Mouse (Mus musculus): ENCODE data around the gene Tmub1.

Gene Tmub1

DNA sequence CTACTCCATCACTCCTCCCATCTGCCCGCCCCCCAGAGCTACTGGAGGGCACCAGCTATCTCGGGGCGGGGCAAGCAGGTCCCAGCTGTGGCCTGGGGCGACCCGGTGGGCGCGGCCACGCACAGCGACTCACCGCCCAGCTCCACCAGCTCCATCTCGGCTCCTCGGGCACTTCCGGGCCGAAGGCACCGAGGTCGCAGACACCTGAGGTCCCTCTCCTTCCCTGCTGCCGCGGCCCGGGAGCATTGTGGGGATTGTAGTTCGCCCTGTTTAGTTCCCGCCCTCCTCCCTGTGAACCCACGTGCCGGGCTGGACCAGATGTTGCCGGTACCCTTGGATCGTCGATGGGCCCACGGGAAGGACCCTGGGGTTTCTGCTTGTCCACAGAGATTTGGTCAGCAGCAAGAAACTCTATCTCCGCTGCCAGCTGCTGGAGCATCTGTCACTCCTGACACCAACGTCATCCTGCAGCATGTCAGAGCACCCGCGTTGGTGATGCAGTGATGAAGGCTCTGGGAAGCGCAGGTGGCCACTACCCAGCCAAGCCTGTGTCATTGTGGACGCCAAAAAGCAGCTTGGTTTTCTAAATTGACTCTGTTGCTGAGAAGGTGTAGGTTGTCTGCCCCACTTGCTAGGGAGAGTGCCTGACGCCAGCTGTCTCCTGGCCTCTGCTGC, at the start of gene Tmub1:
Tmub1 (minus strand) TSS at position 231 of the 675 bp plus-strand sequence.
- peak; percentile 73 for DNase-seq (ENCODE audit: low read depth, low spot score)

DNA sequence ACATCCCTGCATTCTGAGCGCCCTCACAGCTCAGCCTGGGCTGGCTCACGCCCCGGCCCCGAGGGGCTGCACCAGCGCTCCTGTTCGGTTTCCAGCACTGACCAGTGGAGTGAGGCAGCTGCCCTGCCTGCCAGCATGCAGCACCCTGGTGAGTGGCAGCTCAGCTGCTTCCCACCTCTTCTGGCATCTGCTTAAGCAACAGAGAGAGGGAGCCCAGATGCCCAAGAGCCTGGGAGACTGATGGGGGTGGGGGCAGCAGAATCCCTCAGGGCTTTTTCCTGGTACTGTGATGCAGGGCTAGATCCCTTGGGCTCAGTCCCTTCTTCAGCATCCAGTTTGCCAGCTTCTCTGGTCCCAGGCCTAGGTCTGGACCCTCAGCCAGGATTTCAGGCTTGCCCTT, 49.1 kb upstream of the Tmub1 start:
- no peak for DNase-seq (ENCODE audit: low read depth, low spot score)

DNA sequence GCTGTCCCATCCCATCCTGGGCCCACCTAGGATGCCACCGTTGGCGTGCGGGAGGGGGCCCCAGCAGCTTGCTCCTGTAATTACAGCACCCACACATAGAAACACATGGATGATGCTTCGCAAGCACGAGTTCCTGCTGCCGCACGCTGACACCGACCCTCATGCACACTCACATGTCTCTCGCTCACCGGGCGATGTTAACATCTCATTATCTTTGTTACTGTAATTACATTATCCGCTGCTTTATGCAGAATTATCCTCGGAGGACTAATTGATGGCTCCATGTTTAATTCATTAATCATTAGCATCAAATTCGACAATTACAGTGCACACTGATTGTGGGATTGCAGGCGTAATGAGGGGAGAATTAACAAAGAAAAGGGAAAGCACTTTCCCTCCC, 47.4 kb upstream of the Tmub1 start:
- DNase-seq (ENCODE audit: low read depth, low spot score), result no peak

DNA sequence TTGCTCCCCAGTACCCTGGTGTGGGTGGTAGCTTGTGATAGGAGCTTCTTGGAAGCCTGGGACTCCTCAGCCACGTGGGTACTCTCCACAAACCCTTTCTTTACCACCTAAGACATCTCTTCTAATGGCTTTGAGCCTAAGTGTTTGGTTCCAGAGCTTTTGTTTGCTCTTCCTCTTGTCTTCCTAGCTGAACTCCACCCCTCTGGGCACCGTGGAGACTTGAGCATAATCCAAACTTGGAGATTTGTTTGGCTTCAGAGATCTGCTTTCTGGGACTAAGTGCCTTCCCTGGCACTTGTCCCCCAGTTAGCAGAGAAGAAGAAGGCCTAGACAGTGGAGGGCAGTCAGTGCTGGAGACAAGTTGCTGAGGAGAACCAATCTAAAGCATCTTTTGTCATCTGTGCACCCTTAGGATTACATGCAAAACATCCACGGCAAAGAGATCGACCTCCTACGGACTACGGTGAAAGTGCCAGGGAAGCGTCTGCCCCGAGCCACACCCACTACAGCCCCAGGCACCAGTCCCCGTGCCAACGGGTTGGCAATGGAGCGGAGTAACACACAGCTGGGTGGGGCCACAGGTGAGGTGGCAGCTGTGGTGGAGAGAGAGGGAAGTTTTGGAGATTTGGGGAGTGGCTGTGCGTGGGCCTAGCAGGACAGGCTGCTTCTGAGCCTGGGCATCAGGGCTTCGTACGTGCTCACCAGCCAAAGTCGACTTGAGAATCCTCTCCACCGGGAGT, 45.1 kb upstream of the Tmub1 start:
- no peak for DNase-seq (ENCODE audit: low read depth, low spot score)

DNA sequence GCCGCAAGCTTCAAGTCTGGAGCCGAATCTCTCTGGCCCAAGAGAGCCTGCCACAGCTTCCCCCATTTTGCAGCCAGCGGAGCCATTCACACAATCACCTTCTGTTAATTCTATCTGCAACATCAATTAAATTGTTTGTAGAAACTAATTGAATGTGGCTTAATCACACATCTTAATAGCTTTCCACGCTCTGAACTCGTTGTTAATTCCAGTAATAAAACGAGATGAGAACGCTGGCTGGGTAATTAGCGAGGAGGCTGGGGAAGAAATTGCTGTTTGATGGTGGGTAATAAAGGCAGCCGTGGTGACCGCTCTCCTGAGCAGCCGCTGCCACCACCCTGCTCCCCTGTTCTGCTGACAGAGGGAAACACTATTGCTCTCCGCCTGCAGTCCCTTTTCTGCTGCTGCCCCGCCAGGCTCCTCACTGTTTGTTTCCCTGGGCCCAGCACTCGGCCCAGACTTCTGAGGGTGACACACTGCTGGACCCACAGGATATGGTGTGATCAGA, 42.8 kb upstream of the Tmub1 start:
- DNase-seq (ENCODE audit: low read depth, low spot score), result no peak

DNA sequence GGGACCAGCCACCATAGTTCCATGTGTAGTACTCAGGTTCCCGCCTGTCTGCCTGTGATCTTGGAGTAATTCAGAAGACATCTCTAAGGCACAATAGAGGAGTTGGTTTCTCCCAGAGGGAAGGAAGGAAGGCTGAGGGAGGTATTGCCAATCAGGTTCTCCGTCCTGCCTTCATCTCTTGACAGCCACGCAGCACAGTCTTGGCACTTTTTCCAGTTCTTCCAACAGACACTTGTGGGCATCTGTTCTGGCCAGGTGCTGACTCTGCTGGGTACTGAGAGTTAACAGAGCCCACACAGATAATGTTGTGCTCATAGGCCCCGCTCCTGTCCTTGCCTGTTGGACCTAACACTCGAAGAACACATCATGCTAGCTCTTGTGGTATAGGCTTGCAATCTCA, 39.1 kb upstream of the Tmub1 start:
- no peak for DNase-seq (ENCODE audit: low read depth, low spot score)

DNA sequence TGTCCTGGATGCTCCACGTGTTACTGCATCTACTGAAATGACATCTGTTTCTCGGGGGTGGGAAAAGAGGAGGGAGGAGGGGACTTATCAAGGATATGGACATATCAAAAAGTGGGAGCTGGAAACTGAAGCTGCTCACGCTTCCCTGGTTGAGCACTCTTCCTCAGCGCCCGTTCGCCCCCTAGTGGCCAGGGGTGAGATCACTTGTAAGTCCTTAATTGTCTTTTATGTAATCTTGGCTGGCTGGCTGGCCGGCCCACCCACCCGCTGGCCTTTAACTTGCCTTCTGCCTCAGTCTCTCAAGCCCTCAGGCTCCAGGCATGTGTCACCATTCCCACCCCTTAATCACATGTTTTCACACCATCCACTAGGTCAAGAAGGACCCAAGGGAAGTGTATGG, 38.4 kb upstream of the Tmub1 start:
- peak; percentile 81 for DNase-seq (ENCODE audit: low read depth, low spot score)

DNA sequence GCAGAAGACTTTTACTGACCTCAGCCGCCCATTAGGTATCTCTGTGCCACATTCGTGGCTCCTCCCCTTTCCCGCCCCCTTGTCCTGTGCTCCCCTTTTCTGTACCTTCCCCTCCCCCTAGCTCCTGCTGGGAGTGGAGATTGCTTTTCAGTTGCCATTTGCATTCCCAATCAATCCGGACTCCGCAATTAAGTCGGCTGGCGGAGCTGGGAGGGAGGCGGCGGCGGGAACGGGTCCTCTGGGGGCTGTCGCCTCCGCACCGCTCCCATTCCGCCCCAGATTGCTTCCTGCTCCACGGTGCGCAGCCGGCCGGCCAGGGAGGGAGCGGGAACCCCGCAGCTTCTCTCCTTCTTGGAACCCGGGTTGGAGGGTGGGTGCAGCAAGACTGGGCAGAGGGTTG, 37.3 kb upstream of the Tmub1 start:
- DNase-seq (ENCODE audit: low read depth, low spot score), result no peak

DNA sequence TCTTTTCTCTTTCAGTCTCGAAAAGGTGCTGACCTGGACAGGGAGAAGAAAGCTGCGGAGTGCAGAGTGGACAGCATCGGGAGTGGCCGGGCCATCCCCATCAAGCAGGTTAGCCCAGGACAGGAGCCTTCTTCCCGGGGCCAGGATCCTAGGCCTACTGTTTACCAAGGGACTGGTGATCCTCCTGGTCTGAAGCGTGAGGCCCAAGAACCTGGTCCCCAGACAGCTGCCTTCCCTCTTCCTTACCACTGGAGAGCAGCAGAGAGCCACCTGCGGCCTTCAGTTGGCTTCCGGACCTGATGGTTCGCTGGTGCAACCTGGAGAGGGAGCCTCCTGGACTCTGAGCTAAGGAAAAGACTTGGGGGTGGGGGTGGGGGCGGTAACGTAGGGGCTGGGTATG, 35.7 kb upstream of the Tmub1 start:
- DNase-seq (ENCODE audit: low read depth, low spot score), result peak; percentile 47

DNA sequence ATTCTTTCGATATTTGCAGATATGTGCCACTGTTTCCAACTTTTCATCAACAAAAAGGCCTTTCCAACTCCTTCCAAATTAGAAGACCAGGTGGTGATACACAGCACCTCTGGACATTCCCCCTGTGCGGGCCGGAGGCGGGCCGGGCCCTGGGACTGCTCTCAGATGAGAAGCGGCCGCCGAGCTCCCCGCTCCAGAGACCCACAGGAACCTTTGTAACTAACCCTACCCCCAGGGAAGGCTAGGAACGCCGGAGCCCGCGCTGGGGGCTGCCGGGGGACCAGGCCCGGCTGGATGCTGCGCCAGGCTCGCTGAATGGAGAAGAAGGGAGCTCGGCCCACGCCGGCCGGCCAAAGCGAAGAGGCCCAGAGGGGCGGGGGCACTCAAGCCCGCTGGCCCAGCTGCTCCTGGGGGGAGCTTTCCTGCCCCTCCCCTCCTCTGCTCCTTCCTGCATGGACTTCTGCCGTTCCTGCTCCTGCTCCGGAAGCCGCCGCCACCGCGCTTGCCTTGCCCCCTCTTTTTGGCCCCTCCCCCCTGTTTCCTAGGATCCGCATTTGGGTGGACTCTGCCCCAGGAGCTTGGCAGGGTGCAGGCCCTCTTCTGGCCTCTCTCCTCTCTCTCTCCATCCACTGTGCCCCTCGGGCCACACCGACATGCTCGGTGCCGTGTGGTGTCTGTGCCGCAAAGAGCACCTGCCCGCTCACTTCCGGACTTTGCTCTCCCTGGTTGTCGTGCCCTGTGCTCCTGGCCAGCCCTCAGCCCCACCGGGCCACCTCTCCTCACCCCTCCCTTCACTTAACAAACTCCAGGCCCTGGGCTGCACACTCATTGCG, 34.8 kb upstream of the Tmub1 start:
- DNase-seq (ENCODE audit: low read depth, low spot score), result no peak

DNA sequence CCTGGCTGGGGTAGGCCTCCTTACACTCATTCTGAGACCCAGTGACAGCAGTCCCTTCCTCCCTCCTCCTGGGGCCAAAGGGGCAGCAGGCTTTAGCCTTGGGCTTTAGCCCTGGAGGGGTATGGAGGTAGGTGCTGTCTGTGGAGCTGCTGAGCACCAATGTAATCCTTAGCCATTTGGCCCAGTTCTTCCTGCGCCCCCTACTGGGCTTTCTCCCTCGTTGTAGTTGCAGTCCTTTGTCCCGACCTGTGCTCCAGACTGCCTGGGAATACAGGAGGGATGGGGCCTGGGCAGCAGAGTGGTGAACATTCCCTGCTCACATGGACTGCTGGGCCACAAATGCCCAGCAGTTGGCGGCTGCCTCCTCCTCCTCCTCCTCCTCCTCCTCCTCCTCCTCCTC, 34.0 kb upstream of the Tmub1 start:
- no peak for DNase-seq (ENCODE audit: low read depth, low spot score)

DNA sequence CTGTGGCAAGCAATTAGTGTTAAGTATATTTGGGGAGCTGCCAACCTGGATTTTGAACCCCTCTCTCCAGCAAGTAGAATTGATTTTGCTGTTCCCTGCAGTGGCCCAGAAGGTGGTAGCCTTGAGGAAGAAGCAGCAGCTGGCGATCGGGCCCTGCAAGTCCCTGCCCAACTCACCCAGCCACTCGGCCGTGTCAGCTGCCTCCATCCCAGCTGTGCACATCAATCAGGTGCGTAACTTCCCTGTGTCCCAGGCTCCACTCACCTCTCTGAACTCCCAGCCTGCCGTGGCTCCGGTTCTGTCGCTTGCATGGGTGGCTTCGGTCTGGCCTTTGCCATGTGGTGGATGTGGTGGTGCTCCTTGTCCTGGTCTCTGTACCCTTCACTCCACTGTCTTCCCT, 30.3 kb upstream of the Tmub1 start:
- no peak for DNase-seq (ENCODE audit: low read depth, low spot score)

DNA sequence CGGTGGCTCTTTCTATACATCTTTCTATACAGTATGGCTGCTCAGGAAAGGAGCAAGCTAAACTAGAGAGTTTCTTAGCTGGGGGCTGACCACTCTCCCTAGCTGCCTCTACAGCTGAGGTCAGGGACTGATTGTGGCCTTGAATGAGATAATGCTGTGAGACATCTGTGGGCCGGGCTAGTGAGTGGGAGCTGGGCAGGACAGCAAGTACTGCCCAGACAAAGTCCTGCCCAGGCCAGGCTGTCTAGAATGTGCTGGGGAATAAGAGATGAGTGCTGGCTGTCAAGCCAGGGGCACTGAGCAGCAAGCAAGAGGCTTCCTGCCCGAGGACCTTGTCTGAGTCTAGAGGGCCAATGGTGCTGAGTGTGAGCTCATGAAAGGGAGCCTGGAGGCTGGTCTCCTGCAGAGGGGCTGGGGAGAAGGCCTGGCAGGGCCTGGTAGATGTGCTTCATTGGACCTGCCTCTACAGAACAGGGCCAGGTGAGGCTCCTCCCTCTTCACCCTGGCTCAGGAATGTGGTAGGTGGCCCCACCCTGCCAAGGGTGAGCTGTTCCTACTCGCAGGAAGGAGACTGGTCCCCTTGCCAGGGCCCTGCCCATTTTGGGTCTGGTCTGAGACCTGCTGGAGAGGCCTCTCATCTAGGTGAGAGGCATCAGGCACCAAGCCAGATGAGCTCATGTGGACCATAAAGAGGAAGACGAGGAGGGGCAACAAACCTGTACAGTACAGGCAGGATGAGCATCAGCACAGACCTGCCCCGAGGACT, 28.0 kb upstream of the Tmub1 start:
- DNase-seq (ENCODE audit: low read depth, low spot score), result no peak

DNA sequence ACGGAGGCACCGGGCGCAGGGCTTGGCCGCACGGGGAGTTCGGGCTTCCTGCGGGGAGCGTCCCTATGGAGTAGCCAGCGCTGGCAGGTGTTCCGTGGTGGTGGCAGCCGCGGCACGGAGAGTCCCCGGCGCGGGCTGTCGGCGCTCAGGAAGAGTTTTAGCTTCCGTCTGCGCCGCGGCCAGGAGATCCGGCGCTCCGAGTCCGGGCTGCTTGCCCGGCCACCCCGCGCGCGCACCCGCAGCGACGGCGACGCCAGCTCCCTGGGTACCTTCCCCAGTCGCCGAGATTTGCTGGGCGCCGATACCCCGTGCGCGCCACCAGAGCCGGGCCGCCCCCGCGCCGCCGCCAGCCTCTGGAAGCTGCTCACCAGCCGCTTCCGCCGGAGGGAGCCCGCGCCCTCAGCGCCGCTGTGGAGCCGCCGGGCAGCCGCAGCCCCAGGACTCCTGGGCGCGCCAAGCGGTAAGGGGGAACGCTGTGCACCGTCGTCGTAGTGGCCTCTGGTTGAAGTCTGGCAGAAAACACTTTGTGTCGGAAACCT, 27.1 kb upstream of the Tmub1 start:
- no peak for DNase-seq (ENCODE audit: low read depth, low spot score)

DNA sequence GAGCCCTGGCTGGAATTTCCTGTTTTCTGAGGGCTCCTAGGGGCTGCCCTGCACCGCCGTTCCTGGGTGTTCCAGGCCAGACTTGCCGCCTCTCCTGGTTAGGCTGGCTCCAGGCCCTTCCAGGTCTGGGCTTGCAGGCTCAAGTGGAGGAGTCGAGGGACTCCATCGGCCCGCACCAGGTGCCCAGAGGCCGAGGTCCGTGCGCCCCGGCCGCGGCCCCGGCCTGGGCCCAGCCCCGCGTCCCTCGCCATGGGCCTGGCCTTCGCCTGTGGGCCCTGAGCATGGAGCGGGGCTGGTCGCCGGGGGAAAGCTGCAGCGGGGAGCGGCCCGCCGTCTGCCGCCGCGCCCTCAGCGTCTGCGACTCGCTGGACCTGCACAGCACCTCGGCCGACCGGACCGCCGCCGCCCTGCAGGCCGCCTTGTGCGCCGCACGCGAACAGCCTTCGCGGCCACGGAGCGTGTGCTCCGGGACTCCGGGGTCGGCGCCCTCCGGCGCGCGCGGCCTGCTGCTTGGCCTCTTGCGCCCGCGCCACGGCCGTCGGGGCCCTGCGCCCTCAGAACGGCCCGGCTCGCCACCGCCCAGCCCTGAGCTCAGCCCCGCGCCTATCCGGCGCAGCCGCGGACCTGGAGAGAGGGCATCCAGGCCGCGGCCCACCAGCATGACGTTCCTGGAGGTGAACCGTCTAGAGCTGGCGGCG, 26.5 kb upstream of the Tmub1 start:
- DNase-seq (ENCODE audit: low read depth, low spot score), result no peak

DNA sequence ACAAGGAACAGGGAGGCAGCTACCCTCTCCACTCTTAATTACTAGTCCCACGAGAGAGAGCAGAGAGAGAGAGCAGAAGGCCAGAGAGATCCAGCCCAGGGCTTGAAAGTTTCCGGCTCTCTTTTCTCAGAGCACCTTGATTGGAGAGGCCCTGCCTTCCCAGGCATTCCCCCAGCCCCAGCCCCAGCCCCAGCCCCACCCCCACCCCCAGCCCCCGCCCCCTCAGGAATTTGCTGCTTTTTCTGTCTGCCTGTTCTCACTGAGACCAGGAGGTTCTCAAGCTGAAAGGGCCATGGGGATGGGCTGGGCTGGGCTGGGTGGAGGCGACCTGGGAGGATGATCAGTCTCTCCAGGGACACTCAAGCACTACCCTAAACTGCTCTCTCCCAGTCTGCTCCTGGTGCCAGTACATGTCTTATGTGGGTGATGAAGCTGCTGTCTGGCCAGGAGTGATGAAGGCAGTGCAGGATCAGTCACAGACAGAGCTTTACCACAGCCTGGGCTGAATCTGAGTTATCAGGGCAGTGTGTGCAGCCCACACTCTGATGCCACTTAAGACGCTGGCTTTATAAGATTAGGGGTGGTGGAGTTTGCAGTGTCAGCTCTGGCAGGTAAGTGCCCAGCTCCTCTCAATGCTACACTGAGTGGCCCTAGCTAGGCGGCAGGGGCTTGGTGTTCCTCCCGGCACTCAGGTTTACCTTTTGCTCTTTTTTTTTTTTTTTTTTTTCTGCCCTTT, 25.4 kb upstream of the Tmub1 start:
- no peak for DNase-seq (ENCODE audit: low read depth, low spot score)

DNA sequence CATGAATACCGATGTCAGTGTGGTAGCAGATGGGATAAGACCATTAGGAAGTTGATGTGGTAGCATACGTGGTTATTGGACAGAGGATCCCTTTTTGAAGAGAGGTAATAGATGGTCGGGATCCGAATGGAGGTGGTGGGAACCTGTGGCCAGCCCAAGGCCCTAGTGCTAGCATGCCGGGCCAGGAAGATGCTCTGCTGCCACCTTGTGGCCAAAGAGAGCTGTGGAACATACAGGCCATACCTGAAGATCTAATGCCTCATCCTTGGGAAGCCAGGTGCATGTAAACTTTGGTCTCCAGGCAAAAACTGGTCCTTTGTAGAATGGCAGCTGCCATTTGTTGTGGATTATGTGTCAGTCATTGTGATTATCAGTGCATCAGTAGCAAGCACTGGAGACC, 22.9 kb upstream of the Tmub1 start:
- peak; percentile 60 for DNase-seq (ENCODE audit: low read depth, low spot score)

DNA sequence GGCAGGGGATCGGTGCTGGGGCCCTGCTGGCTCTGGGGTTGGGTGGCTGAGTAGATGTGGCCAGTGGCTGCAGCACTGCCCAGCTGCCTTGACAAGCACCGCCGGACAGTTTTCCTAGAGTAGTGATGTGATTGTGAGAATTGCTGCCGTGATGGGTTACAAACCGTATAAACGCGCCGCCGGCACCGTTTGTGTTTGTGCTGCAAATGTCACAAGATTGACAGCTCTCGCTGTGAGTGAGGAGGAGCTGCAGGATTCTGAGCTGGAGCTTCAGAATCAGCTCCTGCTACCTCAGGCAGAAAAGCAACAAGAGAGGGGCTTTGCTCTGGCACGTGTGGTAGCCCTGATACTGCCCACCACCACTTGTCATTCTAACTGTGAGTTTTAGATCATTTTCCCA, 19.1 kb upstream of the Tmub1 start:
- no peak for DNase-seq (ENCODE audit: low read depth, low spot score)

DNA sequence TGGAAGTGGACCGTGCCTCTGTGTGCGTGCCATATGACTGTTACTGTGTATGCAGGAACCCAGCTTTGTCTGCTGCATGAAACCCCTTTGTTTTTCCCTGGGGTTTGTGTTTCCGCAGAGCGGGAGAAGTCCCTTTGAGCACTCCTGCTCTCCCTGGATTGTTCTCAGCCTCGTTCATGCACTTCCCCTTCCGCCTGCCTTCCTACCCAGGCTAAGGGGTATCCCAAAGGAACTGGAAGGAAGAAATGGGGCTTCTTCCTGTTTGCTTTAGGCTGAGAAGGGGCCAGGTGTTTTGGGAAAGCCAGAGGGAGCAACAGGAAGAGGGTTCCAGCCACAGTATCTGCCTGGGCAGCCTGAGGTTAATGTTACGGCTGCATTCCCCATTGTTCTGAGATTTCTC, 8.0 kb upstream of the Tmub1 start:
- no peak for DNase-seq (ENCODE audit: low read depth, low spot score)

DNA sequence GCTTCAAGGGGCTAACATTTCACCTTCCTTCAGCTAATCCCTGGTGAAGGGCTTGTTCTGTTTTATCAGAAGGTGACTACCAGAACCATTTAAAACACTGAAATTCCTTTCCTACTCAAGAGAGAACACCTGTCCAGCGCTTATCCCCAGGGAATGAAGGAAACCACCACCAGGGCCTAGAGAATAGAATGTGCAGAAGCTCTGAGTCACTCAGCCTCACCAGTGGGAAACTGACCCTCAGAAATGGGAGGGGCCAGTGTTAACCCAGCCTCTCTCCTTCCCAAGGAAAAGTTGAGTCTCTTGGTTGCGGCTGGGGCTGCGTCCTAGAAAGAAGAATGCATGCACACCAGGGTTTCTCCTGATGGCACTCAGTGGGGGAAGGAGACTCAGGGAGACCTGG, 7.4 kb upstream of the Tmub1 start:
- DNase-seq (ENCODE audit: low read depth, low spot score), result no peak
